Mouse (Mus musculus) bone marrow macrophage, adult 2 months (primary cell): ENCODE results near the gene 2300002M23Rik.

Source experiments
- CTCF ChIP-seq: IDR thresholded peaks from 2 replicates; pipeline ENCODE4 v1.5.1; 2012; ENCODE audit warnings: low read depth, mild to moderate bottlenecking, low read length, moderate library complexity
- POLR2A ChIP-seq: IDR thresholded peaks from 2 replicates; pipeline ENCODE4 v1.6.1; 2012; ENCODE audit warnings: mild to moderate bottlenecking, low read depth, low read length, borderline replicate concordance

DNA sequence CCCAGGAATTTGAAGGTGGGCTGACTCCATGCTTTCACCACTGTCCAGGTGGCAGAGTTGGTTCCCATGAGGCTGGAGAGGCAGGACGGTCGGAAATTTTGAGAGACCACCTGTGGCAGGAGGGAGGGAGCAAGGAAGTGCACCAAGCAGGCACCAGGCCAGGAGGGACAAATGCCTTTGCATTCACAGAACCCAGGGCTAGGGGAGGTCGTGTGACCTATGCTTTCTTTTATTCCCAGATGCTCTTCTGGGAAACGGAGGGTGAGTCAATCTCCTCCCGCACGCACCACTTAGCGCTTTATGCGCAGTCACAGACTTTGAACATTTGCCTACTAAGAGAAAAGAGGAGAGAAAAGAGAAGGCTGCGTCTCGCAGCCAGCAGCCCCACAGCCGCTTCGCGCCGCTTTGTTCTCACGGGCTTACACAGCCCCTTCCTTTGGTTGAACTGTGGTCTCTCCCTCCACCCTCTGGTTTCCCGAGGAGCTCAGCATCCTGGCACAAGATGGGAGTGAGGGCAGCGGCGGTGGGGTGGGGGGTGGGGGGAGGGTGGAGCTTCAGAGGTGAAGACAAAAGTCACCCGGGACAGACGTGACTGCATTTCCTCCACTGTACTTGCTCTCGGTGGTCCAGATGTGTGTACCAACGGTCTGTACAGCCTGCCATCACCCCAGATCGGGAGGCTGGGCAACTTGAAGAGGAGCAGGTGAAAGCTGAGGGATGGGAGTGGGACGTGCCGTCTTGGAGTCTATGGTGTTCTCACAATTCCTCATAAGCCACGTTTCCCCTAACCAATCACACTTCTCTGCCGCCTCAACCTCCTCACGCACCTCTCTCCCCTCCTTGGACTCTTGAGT, 2.1 kb downstream of the 2300002M23Rik start:
- TF ChIP-seq POLR2A (no peak), CTCF (no peak)
